Mouse (Mus musculus): Measurements from ENCODE around the gene Phf6. TPM values are rescaled to one million over a fixed set of nuclear protein-coding genes. Genes with fewer than 3 reads are reported as not detected.
"Not testable (repeated sequence)": the region's sequence is repeated elsewhere in the genome, so short reads cannot be mapped to it uniquely, and the experiment has no call there.

The Phf6 gene
- polyA plus RNA-seq, 1 experiment: 10.1 TPM

DNA sequence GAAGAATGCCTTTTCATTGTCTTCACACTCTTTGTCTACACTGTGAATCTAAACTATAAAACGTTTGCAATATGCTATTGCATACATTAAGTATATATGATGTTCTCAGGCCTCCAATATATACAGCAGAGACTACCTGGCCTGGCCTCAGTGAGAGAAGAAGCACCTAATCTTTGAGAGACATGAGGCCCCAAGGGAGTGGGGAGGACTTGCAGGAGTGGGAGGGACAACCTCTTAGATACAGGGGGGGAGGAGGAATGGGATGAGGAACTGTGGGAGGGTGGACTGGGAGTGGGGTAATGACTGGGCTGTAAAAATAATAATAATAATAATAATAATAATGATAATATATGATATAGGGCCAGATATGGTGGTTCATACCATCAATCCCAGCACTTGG, 66.5 kb downstream of the Phf6 start:
- DNase-seq (ENCODE audit: low spot score): no peak

DNA sequence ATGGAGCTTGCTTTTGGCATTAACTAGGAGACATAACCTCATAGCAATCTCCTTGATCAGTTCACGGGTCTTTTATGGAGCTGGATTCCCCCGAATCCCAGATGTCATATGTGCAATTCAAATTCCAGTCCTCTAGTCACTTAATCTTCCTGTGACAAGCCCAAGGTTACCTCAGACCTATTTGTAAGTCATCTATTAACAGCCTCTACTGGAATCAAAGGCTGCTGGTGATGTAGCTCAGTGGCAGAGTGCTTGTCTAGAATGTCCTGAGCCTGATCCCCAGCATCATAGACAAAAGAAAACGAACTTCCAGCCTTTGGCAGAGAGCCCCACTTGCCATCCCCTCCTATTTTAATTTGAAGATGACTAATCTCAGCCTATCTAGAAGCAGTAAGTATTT, 69.3 kb downstream of the Phf6 start:
- no peak for DNase-seq (ENCODE audit: low spot score)

- peak; percentile 71 for DNase-seq (ENCODE audit: low spot score)
These were observed 76.1 kb downstream of the Phf6 start, which contains the start of gene Hprt for GRCm38 (mm10) chrX:52987905-52988783. Hprt (plus strand) TSS chrX:52988137.

GRCm38 (mm10) chrX:52994726-52995125, 82.7 kb downstream of the Phf6 start:
- DNase-seq (ENCODE audit: low spot score): not testable (repeated sequence)

DNA sequence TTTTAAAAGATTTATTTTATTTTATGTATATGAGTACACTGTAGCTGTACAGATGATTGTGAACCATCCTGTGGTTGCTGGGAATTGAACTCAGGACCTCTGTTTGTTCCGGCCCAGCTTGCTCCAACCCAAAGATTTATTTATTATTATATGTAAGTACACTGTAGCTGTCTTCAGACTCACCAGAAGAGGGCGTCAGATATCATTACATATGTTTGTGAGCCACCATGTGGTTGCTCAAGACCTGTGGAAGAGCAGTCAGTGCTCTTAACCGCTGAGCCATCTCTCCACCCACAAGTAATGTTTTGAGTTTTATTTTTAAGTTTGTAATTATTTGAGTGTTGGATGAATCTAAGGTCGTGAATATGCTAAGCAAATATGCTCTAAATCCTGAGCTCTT, 92.8 kb downstream of the Phf6 start:
- DNase-seq (ENCODE audit: low spot score): not testable (repeated sequence)

- DNase-seq (ENCODE audit: low spot score): no peak
These were observed 94.0 kb downstream of the Phf6 start for GRCm38 (mm10) chrX:53006062-53006461.

Other genes starting within 250 kb of the Phf6 start
- gene Ccdc160, start 121.1 kb upstream of the Phf6 start, polyA plus RNA-seq (2012; rRNA removed): 1.5 and 1.8 TPM in 2 replicates
- gene Hprt, start 75.9 kb downstream of the Phf6 start, polyA plus RNA-seq (2012; rRNA removed): 107 and 118 TPM in 2 replicates